In the genomic region with DNA sequence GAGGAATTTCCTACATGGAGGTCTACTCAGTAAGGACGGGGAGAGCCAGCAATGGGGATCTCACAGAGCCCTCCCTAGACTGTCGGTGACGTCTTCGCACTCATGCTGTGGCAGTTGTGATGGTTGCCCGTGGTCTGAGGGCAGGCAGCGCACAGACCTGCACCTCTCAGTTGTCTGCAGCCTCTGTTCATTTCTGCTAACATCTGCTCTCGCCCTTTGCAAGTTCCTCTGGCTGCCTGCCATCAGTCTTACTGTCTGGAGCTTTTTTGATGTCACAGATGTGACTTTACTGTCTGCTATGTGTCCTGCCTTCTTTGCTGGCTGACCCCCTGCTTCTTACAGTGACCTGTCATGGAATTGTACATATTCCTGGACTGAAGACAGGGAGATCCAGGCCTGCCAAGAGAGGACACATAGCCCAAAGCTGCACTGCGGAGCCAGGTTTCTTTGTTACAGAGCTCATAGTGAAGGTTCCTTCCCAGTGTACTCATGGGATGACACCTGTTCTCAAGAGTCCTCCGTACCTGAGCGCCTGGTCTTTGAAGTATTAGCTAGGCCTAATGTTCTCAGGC, we compare ENCODE assay signal across 10 mouse cellular contexts. TPM values are rescaled to one million over a fixed set of nuclear protein-coding genes. Genes with fewer than 3 reads are reported as not detected.
A peak's percentile ranks its signal among the peaks of the same experiment; 100 is the strongest.
DNase-seq lines count a peak whose midpoint lies in the region; ATAC-seq and TF ChIP-seq lines count a peak whose summit lies in the region.
"Had no signal": no experiment of that assay in that cellular context is flagged by ENCODE, and none has a peak within 500 bp of the region (broad histone marks: within the 10 kb centered on the region; RNA-seq: fewer than 3 reads in every experiment).

No protein-coding gene starts in this region.

- DNase-seq in kidney, postnatal 4 days = peak; percentile 18 to 22
- peak; percentile 59 for DNase-seq in adrenal gland, postnatal 14 days
- DNase-seq in gastrocnemius, adult 2 months = peak; percentile 61
- DNase-seq in lung, postnatal 36 days = peak; percentile 34
- DNase-seq in layer of hippocampus, postnatal 10 days (ENCODE audit: low spot score in 2 of 2) = no peak
- no peak for DNase-seq in embryo, embryonic 10 days (ENCODE audit: low spot score)
- DNase-seq in kidney, adult 2 months = no peak
- DNase-seq: kidney, adult 18-20 months had no signal

- H3K4me2 ChIP-seq in kidney, embryonic 14.5 days (replicated peaks; ENCODE audit: low read depth, low read length) = no peak overlapping the region
- H3K4me2 ChIP-seq: limb, embryonic 15.5 days had no signal

- H3K4me1 ChIP-seq in kidney, embryonic 14.5 days (ENCODE audit: control insufficient read depth, insufficient read depth, low read length) = no peaks in the 10 kb centered on the region
- no peaks in the 10 kb centered on the region for H3K4me1 ChIP-seq in kidney, adult 2 months (ENCODE audit: control insufficient read depth, insufficient read depth, low read length)

- no peak for TF ChIP-seq POLR2A in kidney, adult 2 months (IDR thresholded peaks at IDR 0.05; ENCODE audit: low read depth, low read length)

- WGBS in kidney, embryonic 14.5 days = 85% methylated on average over 10 of the region's 10 CpGs
- WGBS in kidney, adult 2 months = 78% methylated on average over 10 of the region's 10 CpGs

- ATAC-seq in kidney, embryonic 14.5 days (ENCODE audit: low FRiP score, low TSS enrichment) = no peak

- H3K27ac ChIP-seq in kidney, embryonic 14.5 days (ENCODE audit: low read depth, low read length) = no peak overlapping the region
- H3K27ac ChIP-seq in gastrocnemius, adult 2 months = no peak overlapping the region
- H3K27ac ChIP-seq in kidney, adult 2 months (ENCODE audit: insufficient read depth, low read depth, low read length) = no peak overlapping the region
- H3K27ac ChIP-seq: limb, embryonic 15.5 days had no signal

- no peaks in the 10 kb centered on the region for H3K36me3 ChIP-seq in kidney, embryonic 14.5 days (ENCODE audit: control insufficient read depth, insufficient read depth, low read length)
- H3K36me3 ChIP-seq in kidney, adult 2 months (ENCODE audit: control insufficient read depth, insufficient read depth, low read length) = no peaks in the 10 kb centered on the region
- H3K36me3 ChIP-seq: limb, embryonic 15.5 days had no signal

- H3K9me3 ChIP-seq in kidney, embryonic 14.5 days (ENCODE audit: control insufficient read depth, low read length) = no peaks in the 10 kb centered on the region
- H3K9me3 ChIP-seq: limb, embryonic 15.5 days had no signal

- no peak overlapping the region for H3K4me3 ChIP-seq in kidney, embryonic 14.5 days (ENCODE audit: low read length)
- H3K4me3 ChIP-seq in gastrocnemius, adult 2 months = no peak overlapping the region
- H3K4me3 ChIP-seq in kidney, adult 2 months (ENCODE audit: insufficient read depth, low read depth, low read length) = no peak overlapping the region
- H3K4me3 ChIP-seq: limb, embryonic 15.5 days had no signal

- H3K27me3 ChIP-seq in kidney, embryonic 14.5 days (ENCODE audit: control insufficient read depth, insufficient read depth, low read length) = no peaks in the 10 kb centered on the region
- H3K27me3 ChIP-seq in kidney, adult 2 months (replicated peaks; ENCODE audit: control insufficient read depth, insufficient read depth, low read length) = no peaks in the 10 kb centered on the region
- H3K27me3 ChIP-seq: limb, embryonic 15.5 days had no signal

- no peak for TF ChIP-seq CTCF in gastrocnemius, adult 2 months (IDR thresholded peaks at IDR 0.05)
- no peak for TF ChIP-seq CTCF in kidney, adult 2 months (conservative IDR thresholded peaks at IDR 0.05; ENCODE audit: insufficient read depth, insufficient read length, low read depth, low read length)

- H3K9ac ChIP-seq in kidney, embryonic 14.5 days (ENCODE audit: low read depth, low read length) = no peak overlapping the region
- H3K9ac ChIP-seq: limb, embryonic 15.5 days had no signal

- intact Hi-C loops in gastrocnemius, adult 2 months (cut with DNase I) = loop anchor here (5.0 kb wide), 1 partner anchor 48 kb away; no protein-coding TSS in a partner anchor

RNA-seq across cellular contexts. Expression of a gene that starts 10.7 kb away (rescaled TPM):
- polyA plus RNA-seq in kidney, embryonic 14.5 days (2014; fragmentation: Nextera tagmentation; extraction: Ambion mirVana) = not detected in 2 replicates
- 334 and 392 TPM in 2 replicates for total RNA-seq in adrenal gland, postnatal 14 days (2021)
- not detected for total RNA-seq in gastrocnemius, adult 2 months (2021)
- total RNA-seq in layer of hippocampus, postnatal 10 days (2021) = under 1 TPM; 0.20 to 0.50 TPM
- 3.1 and 10.1 TPM in 2 replicates for polyA plus RNA-seq in kidney, adult 2 months (2012; rRNA removed)

RNA-seq across cellular contexts. Expression of a gene that starts 33.5 kb away (rescaled TPM):
- polyA plus RNA-seq in kidney, embryonic 14.5 days (2014; fragmentation: Nextera tagmentation; extraction: Ambion mirVana) = not detected in 2 replicates
- total RNA-seq in adrenal gland, postnatal 14 days (2021) = 2.0 and 2.1 TPM in 2 replicates
- total RNA-seq in gastrocnemius, adult 2 months (2021) = not detected
- 100 to 1,000 TPM; 105 to 107 TPM for total RNA-seq in layer of hippocampus, postnatal 10 days (2021)
- 0.38 and 0.42 TPM in 2 replicates for polyA plus RNA-seq in kidney, adult 2 months (2012; rRNA removed)

Comparison
In these comparisons a context has a peak if more than half of its experiments do, and no peak if none do; other contexts are left out.
1. DNase-seq: peak in kidney, postnatal 4 days (2 of 2), adrenal gland, postnatal 14 days (single experiment), gastrocnemius, adult 2 months (single experiment) and lung, postnatal 36 days (single experiment); none in layer of hippocampus, postnatal 10 days (0 of 2), embryo, embryonic 10 days (single experiment) and kidney, adult 2 months (single experiment).
2. RNA of a gene that starts 10.7 kb away (total RNA-seq): 334 to 392 TPM in adrenal gland, postnatal 14 days; 0.20 to 0.50 TPM in layer of hippocampus, postnatal 10 days and not detected in gastrocnemius, adult 2 months; every median in the first group is over 100 times any median in the second.
3. RNA of a gene that starts 33.5 kb away (total RNA-seq): 105 to 107 TPM in layer of hippocampus, postnatal 10 days; 2.0 to 2.1 TPM in adrenal gland, postnatal 14 days and not detected in gastrocnemius, adult 2 months; every median in the first group is over 10 times any median in the second.